8 mouse cellular contexts compared by ENCODE assay signal in the genomic region with DNA sequence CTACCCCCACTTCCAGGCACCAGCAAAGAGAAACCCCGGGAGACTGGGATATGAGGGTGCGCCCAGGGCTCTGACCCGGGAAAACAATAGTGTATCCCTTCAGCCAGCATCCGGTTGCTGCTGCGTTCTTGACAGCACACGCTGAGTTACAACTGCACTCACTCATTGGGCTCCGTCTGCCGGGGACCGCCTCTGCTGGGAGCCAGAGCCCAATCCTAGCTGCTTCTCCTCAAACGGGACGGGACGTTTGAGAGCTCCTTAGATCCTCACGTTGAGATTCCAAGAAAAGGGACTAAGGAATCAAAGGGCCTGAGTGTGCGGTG. TPM values are rescaled to one million over a fixed set of nuclear protein-coding genes. Genes with fewer than 3 reads are reported as not detected.
DNase-seq lines count a peak whose midpoint lies in the region; ATAC-seq and TF ChIP-seq lines count a peak whose summit lies in the region.

No protein-coding gene starts in this region.

- 2% methylated on average over 14 of the region's 14 CpGs for WGBS in intestine, embryonic 16.5 days
- WGBS in limb, embryonic 10.5 days = 0% methylated on average over 14 of the region's 14 CpGs
- under 1% methylated on average over 14 of the region's 14 CpGs for WGBS in midbrain, embryonic 11.5 days
- WGBS in spleen, adult 2 months = 2% methylated on average over 14 of the region's 14 CpGs

- H3K4me1 ChIP-seq in megakaryocyte, embryonic 14.5 days = peaks cover 43% of the 10 kb centered on the region
- peaks cover 6% of the 10 kb centered on the region; the same call in 1 of the 2 replicates for H3K4me1 ChIP-seq in intestine, embryonic 16.5 days (ENCODE audit: control insufficient read depth, insufficient read depth, low read length)
- peaks cover 30% of the 10 kb centered on the region for H3K4me1 ChIP-seq in limb, embryonic 10.5 days
- peaks cover 16% of the 10 kb centered on the region for H3K4me1 ChIP-seq in midbrain, embryonic 11.5 days (ENCODE audit: control insufficient read depth, insufficient read depth, low read length)
- H3K4me1 ChIP-seq in spleen, adult 2 months (ENCODE audit: control insufficient read depth, insufficient read depth, insufficient read length) = peaks cover 3% of the 10 kb centered on the region; the same call in 1 of the 2 replicates

- ATAC-seq in megakaryocyte, adult 5-6 weeks (ENCODE audit: poor library complexity, severe bottlenecking) = no peak
- peak; percentile 81 for ATAC-seq in intestine, embryonic 16.5 days
- ATAC-seq in midbrain, embryonic 11.5 days (ENCODE audit: low FRiP score) = peak; percentile 78

- H3K36me3 ChIP-seq in megakaryocyte, embryonic 14.5 days (replicated peaks; ENCODE audit: low read length) = peaks cover 27% of the 10 kb centered on the region
- no peaks in the 10 kb centered on the region for H3K36me3 ChIP-seq in intestine, embryonic 16.5 days (ENCODE audit: control insufficient read depth, insufficient read depth, low read length)
- H3K36me3 ChIP-seq in limb, embryonic 10.5 days = peaks cover 23% of the 10 kb centered on the region
- H3K36me3 ChIP-seq in midbrain, embryonic 11.5 days (ENCODE audit: control insufficient read depth, insufficient read depth, low read length) = no peaks in the 10 kb centered on the region
- peaks cover 20% of the 10 kb centered on the region for H3K36me3 ChIP-seq in spleen, adult 2 months (ENCODE audit: control insufficient read depth, insufficient read depth, low read length)

- no peak; the same call in 1 of the 2 replicates for TF ChIP-seq POLR2A in spleen, adult 2 months (IDR thresholded peaks at IDR 0.05; ENCODE audit: low read depth, low read length)

- peak overlapping the region; percentile 46 for H3K27ac ChIP-seq in intestine, embryonic 16.5 days (ENCODE audit: low read length)
- peak overlapping the region; percentile 88 for H3K27ac ChIP-seq in limb, embryonic 10.5 days
- peak overlapping the region; percentile 74 for H3K27ac ChIP-seq in midbrain, embryonic 11.5 days (ENCODE audit: low read depth, low read length)
- H3K27ac ChIP-seq in spleen, adult 2 months (ENCODE audit: insufficient read depth, low read length) = peak overlapping the region; percentile 94

- H3K4me2 ChIP-seq in intestine, embryonic 16.5 days (ENCODE audit: low read depth, low read length) = peak overlapping the region; percentile 83
- H3K4me2 ChIP-seq in midbrain, embryonic 11.5 days = peak overlapping the region; percentile 92

- H3K27me3 ChIP-seq in megakaryocyte, embryonic 14.5 days (replicated peaks) = peaks cover 18% of the 10 kb centered on the region
- H3K27me3 ChIP-seq in intestine, embryonic 16.5 days (replicated peaks; ENCODE audit: control insufficient read depth, insufficient read depth, low read length) = no peaks in the 10 kb centered on the region
- H3K27me3 ChIP-seq in limb, embryonic 10.5 days (ENCODE audit: low read depth, poor library complexity, severe bottlenecking) = no peaks in the 10 kb centered on the region
- no peaks in the 10 kb centered on the region for H3K27me3 ChIP-seq in midbrain, embryonic 11.5 days (ENCODE audit: control insufficient read depth, insufficient read depth, low read length)
- no peaks in the 10 kb centered on the region for H3K27me3 ChIP-seq in spleen, adult 2 months (ENCODE audit: control insufficient read depth, insufficient read depth, low read length)

- peak overlapping the region; percentile 55 for H3K9ac ChIP-seq in intestine, embryonic 16.5 days (ENCODE audit: low read depth, low read length)
- peak overlapping the region; percentile 65 for H3K9ac ChIP-seq in midbrain, embryonic 11.5 days (ENCODE audit: low read length)

- no peaks in the 10 kb centered on the region for H3K9me3 ChIP-seq in megakaryocyte, embryonic 14.5 days
- no peaks in the 10 kb centered on the region for H3K9me3 ChIP-seq in intestine, embryonic 16.5 days (ENCODE audit: control insufficient read depth, low read length)
- no peaks in the 10 kb centered on the region for H3K9me3 ChIP-seq in limb, embryonic 10.5 days (replicated peaks)
- H3K9me3 ChIP-seq in midbrain, embryonic 11.5 days (ENCODE audit: control insufficient read depth, low read length) = no peaks in the 10 kb centered on the region

- TF ChIP-seq CTCF in spleen, adult 2 months (IDR thresholded peaks at IDR 0.05; ENCODE audit: extremely low read depth, insufficient read depth, insufficient read length, insufficient replicate concordance) = no peak

- H3K4me3 ChIP-seq in megakaryocyte, embryonic 14.5 days (replicated peaks) = peak overlapping the region; percentile 93
- peak overlapping the region; percentile 55 for H3K4me3 ChIP-seq in intestine, embryonic 16.5 days (ENCODE audit: low read length)
- peak overlapping the region; percentile 67 for H3K4me3 ChIP-seq in limb, embryonic 10.5 days
- peak overlapping the region; percentile 54 for H3K4me3 ChIP-seq in midbrain, embryonic 11.5 days (ENCODE audit: low read depth, low read length)
- H3K4me3 ChIP-seq in spleen, adult 2 months (ENCODE audit: extremely low read depth, insufficient read depth, insufficient read length) = peak overlapping the region; percentile 65

- DNase-seq in embryo, embryonic 10 days (ENCODE audit: low spot score) = peak; percentile 86
- peak; percentile 48 to 71 for DNase-seq in gastrocnemius, postnatal 4 days (ENCODE audit: low spot score in 2 of 2)
- DNase-seq in limb, embryonic 10.5 days (ENCODE audit: low spot score) = peak; percentile 79
- no peak for DNase-seq in midbrain, embryonic 11.5 days (ENCODE audit: low spot score, missing footprints)
- peak in 1 of 2 experiments; percentile 46 for DNase-seq in spleen, adult 2 months (ENCODE audit: low read depth in 1 of 2, low spot score in 2 of 2)

RNA-seq across cellular contexts. Expression of a gene that starts 0.5 kb away (rescaled TPM):
- 11.6 and 39.1 TPM in 2 replicates for polyA plus RNA-seq in megakaryocyte, embryonic 14.5 days (2012; ENCODE audit: insufficient read depth, low replicate concordance)
- 0.54 and 0.64 TPM in 2 replicates for total RNA-seq in megakaryocyte, adult 5-6 weeks (2015)
- total RNA-seq in megakaryocyte, adult 5-6 weeks (2017) = 0.18 and 0.98 TPM in 2 replicates
- 10 to 100 TPM; 26.1 to 33.2 TPM for total RNA-seq in gastrocnemius, postnatal 4 days (2021)
- polyA plus RNA-seq in intestine, embryonic 16.5 days (2015; fragmentation: Nextera tagmentation; extraction: Ambion mirVana) = 5.5 and 5.7 TPM in 2 replicates
- polyA plus RNA-seq in limb, embryonic 10.5 days (2016; fragmentation: Nextera tagmentation; extraction: Ambion mirVana) = 15.9 and 16.6 TPM in 2 replicates
- polyA plus RNA-seq in midbrain, embryonic 11.5 days (2014; fragmentation: Nextera tagmentation; extraction: Ambion mirVana) = 16.0 and 17.4 TPM in 2 replicates
- 251 and 307 TPM in 2 replicates for polyA plus RNA-seq in spleen, adult 2 months (2012; rRNA removed)
